Mouse (Mus musculus) sigmoid colon, adult 10 weeks (tissue): Measurements from ENCODE around the gene Ltk. TPM values are rescaled to one million over a fixed set of nuclear protein-coding genes. Genes with fewer than 3 reads are reported as not detected.

ENCODE experiments used
- polyA plus RNA-seq: library from polyadenylated mRNA; stranded (reverse); fragments of 350-450 nt; fragmentation: Illumina TruSeq; extraction: RNeasy Lipid Tissue Mini Kit (QIAGEN cat#74804); gene quantifications from one replicate; pipeline ENCODE4 v1.2.3, GENCODE M21; 2014; ENCODE audit warnings: low read depth, low replicate concordance

Ltk gene
- polyA plus RNA-seq = not detected

DNA sequence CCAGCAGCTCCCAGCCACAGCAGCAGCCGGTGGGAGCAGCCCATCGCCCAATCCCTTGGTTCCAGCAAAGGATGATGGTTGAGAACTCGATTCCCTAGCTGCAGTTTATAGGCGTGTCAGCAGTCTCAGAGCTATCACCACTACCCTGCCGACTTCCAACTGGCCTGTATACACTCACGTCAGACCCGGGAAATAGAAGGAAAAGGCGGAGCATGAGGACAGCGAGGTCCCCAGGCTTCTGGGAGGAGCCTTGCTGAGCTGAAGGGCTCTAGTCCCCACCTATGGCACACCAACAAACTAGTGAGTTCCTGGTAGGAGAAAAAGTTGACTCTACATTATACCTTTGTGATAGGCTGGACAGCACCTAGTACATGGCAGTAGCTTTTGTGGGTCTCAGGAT is at the start of gene Ltk:
Ltk (minus strand) TSS at position 181 of the 400 bp plus-strand sequence.

DNA sequence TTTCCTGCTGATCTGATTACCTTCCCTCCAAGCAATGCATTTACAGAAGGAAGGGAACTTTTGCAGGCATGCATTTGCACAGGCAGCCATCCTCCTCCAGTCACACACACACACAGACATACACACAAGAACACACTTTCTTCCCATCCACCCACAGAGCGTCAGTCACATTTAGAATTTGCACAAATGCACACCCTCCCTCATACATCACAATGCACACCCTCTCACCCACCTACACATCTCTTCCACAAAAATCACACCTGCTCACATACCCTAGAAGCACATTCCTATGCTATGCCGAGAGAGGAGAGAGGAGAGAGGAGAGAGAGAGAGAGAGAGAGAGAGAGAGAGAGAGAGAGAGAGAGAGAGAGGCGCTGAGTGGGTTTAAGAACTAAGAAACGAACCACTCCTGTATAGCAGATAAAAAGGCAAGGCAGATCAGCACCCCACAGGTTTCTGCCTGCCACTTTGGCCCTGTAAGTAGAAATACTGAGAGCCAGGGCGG is 37.1 kb upstream of the Ltk start, which contains the start of gene Tyro3:
Tyro3 (plus strand) TSS at position 455 of the 505 bp plus-strand sequence.

DNA sequence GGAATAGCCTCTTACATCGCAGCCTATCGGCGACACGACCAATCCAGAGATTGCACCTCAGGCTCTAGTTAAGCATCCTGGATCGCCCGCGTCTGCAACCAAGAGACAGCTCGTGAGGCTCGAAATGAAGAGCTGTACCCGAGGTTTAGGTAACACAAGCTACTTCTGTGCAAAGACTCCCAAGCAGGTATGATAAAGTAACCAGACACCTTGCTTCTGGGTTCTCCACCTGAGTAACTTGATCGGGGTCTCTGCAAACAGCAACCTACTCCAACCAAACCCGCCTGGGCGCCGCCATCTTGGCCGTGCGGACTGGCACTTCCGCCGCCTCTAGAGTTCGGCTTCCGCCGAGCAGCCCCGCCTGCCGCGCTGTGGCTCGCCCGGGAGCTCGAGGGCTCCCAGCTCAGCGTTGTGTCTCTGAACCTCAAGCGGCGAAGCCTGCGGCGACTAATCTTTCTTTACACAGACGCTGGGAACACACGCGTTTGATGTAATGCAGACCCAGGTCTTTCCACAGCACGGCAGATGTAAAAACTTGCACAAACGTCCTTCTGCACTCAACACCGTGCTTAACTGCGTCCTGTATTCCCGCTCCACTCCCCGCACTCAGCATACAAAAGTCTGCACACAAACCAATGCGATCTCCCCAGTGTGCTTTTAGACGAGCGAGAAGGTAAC is 27.1 kb upstream of the Ltk start, which contains the start of gene Rpap1:
Rpap1 (minus strand) TSS at position 332 of the 678 bp plus-strand sequence.

DNA sequence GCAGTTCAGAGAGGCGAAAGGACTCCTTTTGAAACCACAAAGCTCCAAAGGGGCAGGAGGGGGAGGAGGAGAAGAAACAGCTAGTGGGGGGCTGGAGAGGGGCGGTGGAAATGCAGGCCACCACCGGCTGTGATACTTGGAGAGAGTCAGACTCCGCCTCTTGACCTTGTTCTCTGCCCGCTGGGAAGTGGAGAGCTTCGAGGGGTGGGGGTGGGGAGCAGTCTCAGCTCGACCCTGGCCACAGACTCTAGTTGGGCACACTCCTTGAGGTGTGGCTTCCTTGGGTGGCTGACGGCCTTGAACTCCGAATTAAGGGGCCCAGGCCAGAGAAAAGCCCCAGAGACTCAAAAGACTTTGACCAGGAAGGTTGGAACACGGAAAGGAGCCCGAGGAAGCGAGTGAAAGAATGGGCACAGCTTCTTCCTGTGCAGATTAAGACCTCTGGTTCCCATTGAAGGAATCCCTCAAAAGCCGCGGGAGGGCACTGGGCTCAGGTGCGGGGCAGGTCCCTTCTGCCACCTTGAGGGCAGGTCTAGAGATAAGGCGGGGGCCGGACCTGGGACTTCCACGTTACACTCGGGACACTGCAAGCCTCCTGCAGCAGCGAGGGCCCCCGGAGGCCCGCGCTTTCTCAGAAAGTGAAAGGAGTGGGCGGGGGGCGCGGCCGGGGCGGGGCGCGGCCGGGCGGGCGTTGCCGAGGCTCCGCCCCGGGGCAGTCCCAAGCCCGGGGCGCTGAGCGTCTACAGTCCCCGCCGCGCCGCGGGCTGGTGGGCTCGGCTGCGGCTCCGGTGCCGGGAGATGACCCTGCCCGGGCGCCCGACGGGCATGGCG is 18.4 kb downstream of the Ltk start, which contains the start of gene Itpka:
Itpka (plus strand) TSS at position 757 of the 831 bp plus-strand sequence.

Other genes starting within 250 kb of the Ltk start
- 0.91 TPM for gene Exd1, start 212.8 kb downstream of the Ltk start, polyA plus RNA-seq
- 644 TPM for gene Chp1, start 212.7 kb downstream of the Ltk start, polyA plus RNA-seq
- 26.7 TPM for gene Nusap1, start 142.1 kb downstream of the Ltk start, polyA plus RNA-seq
- gene Oip5, start 142.0 kb downstream of the Ltk start, polyA plus RNA-seq = 9.4 TPM
- 53.8 TPM for gene Ndufaf1, start 97.6 kb downstream of the Ltk start, polyA plus RNA-seq
- gene Rtf1, start 85.4 kb downstream of the Ltk start, polyA plus RNA-seq = 31.3 TPM
- gene Itpka, start 18.1 kb downstream of the Ltk start, polyA plus RNA-seq = 0.22 TPM
- 1.3 TPM for gene Rpap1, start 27.1 kb upstream of the Ltk start, polyA plus RNA-seq
- gene Tyro3, start 37.3 kb upstream of the Ltk start, polyA plus RNA-seq = 0.66 TPM
- 42.3 TPM for gene Mga, start 136.8 kb upstream of the Ltk start, polyA plus RNA-seq
- 0.85 TPM for gene Mapkbp1, start 212.3 kb upstream of the Ltk start, polyA plus RNA-seq